Comparison of ENCODE assay signal across 8 mouse cellular contexts in genomic region chr2:84670569-84670933, GRCm38 (mm10). TPM values are rescaled to one million over a fixed set of nuclear protein-coding genes. Genes with fewer than 3 reads are reported as not detected.
A peak's percentile ranks its signal among the peaks of the same experiment; 100 is the strongest.
DNase-seq lines count a peak whose midpoint lies in the region; ATAC-seq lines count a peak whose summit lies in the region.

Selenoh (minus strand) TSS chr2:84670770.

- H3K4me2 ChIP-seq in intestine, embryonic 14.5 days (ENCODE audit: low read length): peak within 1 kb of the TSS; percentile 65

- peaks cover 51% of the 10 kb centered on the region for H3K36me3 ChIP-seq in intestine, embryonic 14.5 days (ENCODE audit: control insufficient read depth, insufficient read depth, low read length)

- peaks cover 8% of the 10 kb centered on the region for H3K4me1 ChIP-seq in intestine, embryonic 14.5 days (replicated peaks; ENCODE audit: control insufficient read depth, insufficient read depth, low read length)

- intact Hi-C loops in left cerebral cortex, postnatal 14 days (cut with DNase I): no loop called here

- H3K27ac ChIP-seq in intestine, embryonic 14.5 days (ENCODE audit: low read depth): peak within 1 kb of the TSS; percentile 92

- H3K9me3 ChIP-seq in intestine, embryonic 14.5 days (ENCODE audit: control insufficient read depth, low read length): no peaks in the 10 kb centered on the region

- no peaks in the 10 kb centered on the region for H3K27me3 ChIP-seq in intestine, embryonic 14.5 days (replicated peaks; ENCODE audit: control insufficient read depth, insufficient read depth, low read length)

- peak within 1 kb of the TSS; percentile 99 for H3K4me3 ChIP-seq in intestine, embryonic 14.5 days (ENCODE audit: low read depth, low read length)

- WGBS in intestine, embryonic 14.5 days: under 1% methylated on average over 20 of the region's 20 CpGs

- peak; percentile 81 to 94 for DNase-seq in adrenal gland, adult (ENCODE audit: inconsistent age in 2 of 2, low spot score in 1 of 2)
- peak; percentile 99 for DNase-seq in embryo, embryonic 10.5 days (ENCODE audit: low spot score)
- peak; percentile 66 for DNase-seq in gastrocnemius, postnatal 25 days
- peak; percentile 91 for DNase-seq in intestine, embryonic 14.5 days (ENCODE audit: low spot score)
- DNase-seq in left cerebral cortex, postnatal 14 days (ENCODE audit: low spot score in 2 of 2): peak; percentile 92 to 96
- peak; percentile 95 for DNase-seq in mesoderm, embryonic 11.5 days (ENCODE audit: low read depth, low spot score)
- peak; percentile 79 to 84 for DNase-seq in right cerebral cortex, postnatal 36 days (ENCODE audit: low spot score in 2 of 2)
- DNase-seq in yolk sac, embryonic 10.5 days (ENCODE audit: low spot score): peak; percentile 94

- peak; percentile 96 for ATAC-seq in intestine, embryonic 14.5 days (replicated peaks; ENCODE audit: low FRiP score, low TSS enrichment, low read depth)

- peak within 1 kb of the TSS; percentile 94 for H3K9ac ChIP-seq in intestine, embryonic 14.5 days (ENCODE audit: low read length)

RNA-seq across cellular contexts. Expression of gene Selenoh, which starts in this region (rescaled TPM):
- total RNA-seq in gastrocnemius, postnatal 25 days (2021): 10 to 100 TPM in 1 of 2 experiments, 1 to 10 TPM in 1; 9.7 to 11.9 TPM
- polyA plus RNA-seq in intestine, embryonic 14.5 days (2014; fragmentation: Nextera tagmentation; extraction: Ambion mirVana): 309 and 329 TPM in 2 replicates
- total RNA-seq in left cerebral cortex, postnatal 14 days (2021): 10 to 100 TPM; 47.2 to 54.1 TPM

Comparison
In these comparisons a context has a peak if more than half of its experiments do, and no peak if none do; other contexts are left out.
1. Peak in every context shown above with its lines: DNase-seq, ATAC-seq, H3K4me3 ChIP-seq and H3K27ac ChIP-seq.